Mouse (Mus musculus): ENCODE data around the gene Ttll9.

DNA sequence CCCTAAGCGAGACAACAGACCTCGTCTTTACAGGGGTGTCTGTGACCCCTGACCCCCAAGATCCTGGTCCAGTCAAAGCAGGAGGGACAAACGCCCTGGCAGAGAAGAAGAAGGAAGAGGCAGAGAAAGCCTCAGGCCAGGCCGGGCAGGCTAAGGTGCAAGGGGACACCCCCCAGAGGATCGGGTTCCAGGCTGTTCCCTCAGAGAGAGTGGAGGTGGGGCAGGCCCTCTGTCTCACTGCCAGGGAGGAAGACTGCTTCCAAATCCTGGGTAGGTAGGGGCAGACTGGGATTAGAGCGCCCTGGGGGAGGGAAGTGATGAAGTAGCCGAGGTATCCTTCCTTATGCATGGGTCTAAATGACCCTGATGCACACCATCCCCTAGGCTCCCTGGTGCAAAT lies 48.8 kb upstream of the Ttll9 start:
- TF ChIP-seq CTCF (IDR thresholded peaks at IDR 0.05; ENCODE audit: low read depth) (no peak), EP300 (IDR thresholded peaks at IDR 0.05; ENCODE audit: low read depth) (no peak)
